Mouse (Mus musculus) bone marrow macrophage, adult 2 months (primary cell): ENCODE data around the gene Cers6.

Source experiments
- CTCF ChIP-seq: IDR thresholded peaks from 2 replicates; pipeline ENCODE4 v1.5.1; 2012; ENCODE audit warnings: low read depth, mild to moderate bottlenecking, low read length, moderate library complexity
- POLR2A ChIP-seq: IDR thresholded peaks from 2 replicates; pipeline ENCODE4 v1.6.1; 2012; ENCODE audit warnings: mild to moderate bottlenecking, low read depth, low read length, borderline replicate concordance

- TF ChIP-seq CTCF (no peak), POLR2A (no peak)
These were observed 5.9 kb downstream of the Cers6 start for GRCm38 (mm10) chr2:68867148-68867547.
